In the genomic region with DNA sequence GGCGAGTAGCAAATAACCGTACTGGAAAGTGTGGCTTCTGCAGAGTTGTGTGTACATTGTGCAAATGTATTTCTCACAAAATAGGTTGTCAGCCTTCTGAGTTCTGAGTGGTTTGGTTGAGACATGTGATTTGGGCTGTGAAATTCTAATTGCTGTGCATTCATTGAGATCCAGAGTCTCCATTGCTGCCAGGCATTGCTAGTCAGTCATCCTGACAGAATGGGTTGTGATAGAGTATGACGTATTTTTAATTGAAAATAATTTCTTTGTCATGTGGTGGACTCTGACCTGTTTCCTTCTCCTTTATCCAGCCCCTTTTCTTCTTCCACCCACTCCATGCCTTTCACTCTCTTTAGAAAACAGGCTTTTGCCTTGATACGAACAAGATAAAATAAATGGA, we compare ENCODE assay signal across 25 mouse cellular contexts.
"Had no signal": no experiment of that assay in that cellular context is flagged by ENCODE, and none has a peak within 500 bp of the region (broad histone marks: within the 10 kb centered on the region; RNA-seq: fewer than 3 reads in every experiment).

No protein-coding gene starts in this region.

- H3K9ac ChIP-seq: heart, embryonic 12.5 days; hindbrain, embryonic 12.5 days; hindbrain, embryonic 14.5 days; intestine, embryonic 15.5 days; limb, embryonic 12.5 days; liver, embryonic 13.5 days had no signal

- H3K27me3 ChIP-seq: heart, embryonic 12.5 days; hindbrain, embryonic 12.5 days; intestine, embryonic 15.5 days; limb, embryonic 12.5 days; liver, embryonic 13.5 days had no signal

- ATAC-seq: inflammation-experienced regulatory T-cells, adult 6 months; intestine, embryonic 15.5 days had no signal

- H3K4me3 ChIP-seq: gastrocnemius, adult 2 months; heart, embryonic 10.5 days; heart, embryonic 12.5 days; hindbrain, embryonic 10.5 days; hindbrain, embryonic 12.5 days; intestine, embryonic 15.5 days; layer of hippocampus, adult 2 months; left cerebral cortex, adult 2 months; limb, embryonic 10.5 days; limb, embryonic 12.5 days; liver, embryonic 13.5 days had no signal

- H3K36me3 ChIP-seq: intestine, embryonic 15.5 days; liver, embryonic 13.5 days had no signal

- H3K4me2 ChIP-seq: heart, embryonic 12.5 days; hindbrain, embryonic 12.5 days; hindbrain, embryonic 14.5 days; intestine, embryonic 15.5 days; limb, embryonic 12.5 days; liver, embryonic 11.5 days; liver, embryonic 13.5 days had no signal

- H3K27ac ChIP-seq: gastrocnemius, adult 2 months; heart, embryonic 10.5 days; hindbrain, embryonic 10.5 days; hindbrain, embryonic 12.5 days; hindbrain, embryonic 14.5 days; intestine, embryonic 15.5 days; layer of hippocampus, adult 2 months; left cerebral cortex, adult 2 months; limb, embryonic 10.5 days; limb, embryonic 12.5 days; liver, embryonic 13.5 days had no signal

- DNase-seq: gastrocnemius, adult 2 months; gastrocnemius, postnatal 10 days; gastrocnemius, postnatal 25 days; heart, adult 18-20 months; heart, postnatal 10 days; heart, postnatal 4 days; kidney, adult 18-20 months; kidney, adult 8-10 months; kidney, postnatal 10 days; kidney, postnatal 25 days; kidney, postnatal 4 days; liver; liver, embryonic 13.5 days had no signal

- H3K9me3 ChIP-seq: heart, embryonic 10.5 days; heart, embryonic 12.5 days; hindbrain, embryonic 10.5 days; hindbrain, embryonic 12.5 days; intestine, embryonic 15.5 days; limb, embryonic 10.5 days; limb, embryonic 12.5 days; liver, embryonic 13.5 days had no signal

- H3K4me1 ChIP-seq: heart, embryonic 12.5 days; hindbrain, embryonic 12.5 days; intestine, embryonic 15.5 days; liver, embryonic 13.5 days had no signal
